Mouse (Mus musculus) thymus, postnatal 10 days (tissue): ENCODE measurements around the gene Drosha.
"Not testable (repeated sequence)": the region's sequence is repeated elsewhere in the genome, so short reads cannot be mapped to it uniquely, and the experiment has no call there.

ENCODE experiments used
- DNase-seq, 2 experiments: peaks; one replicate each; pipeline ENCODE4 v3.0.0; 2021; ENCODE audit warnings: low spot score in 2 of 2

Gene Drosha

DNA sequence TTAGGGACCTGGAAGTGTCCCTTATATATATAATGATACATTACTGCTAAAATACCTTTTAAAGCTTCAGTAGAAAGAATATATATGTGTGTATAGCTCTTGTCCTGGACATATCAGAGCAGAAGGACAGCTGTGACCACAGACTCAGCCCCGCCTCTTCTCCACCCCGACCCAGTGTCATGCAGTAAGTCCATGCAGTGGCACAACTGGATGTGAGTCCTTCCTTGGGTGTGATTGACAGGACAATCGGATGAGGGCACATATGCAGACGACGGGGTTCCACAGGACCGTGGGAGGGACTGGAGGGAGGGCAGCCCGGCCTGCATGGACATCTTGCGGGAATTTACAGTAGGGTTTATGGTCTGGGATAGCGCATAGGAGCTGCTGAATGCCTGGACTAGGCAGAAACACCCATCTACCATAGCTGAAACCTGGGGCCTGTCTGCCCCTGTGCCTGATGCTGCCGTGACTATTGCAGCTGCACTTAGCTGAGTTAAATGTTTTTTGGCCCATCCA, 111.7 kb downstream of the Drosha start:
- DNase-seq, result no peak

- not testable (repeated sequence) for DNase-seq
Observed at GRCm38 (mm10) chr15:12937326-12937725, 112.7 kb downstream of the Drosha start.

DNA sequence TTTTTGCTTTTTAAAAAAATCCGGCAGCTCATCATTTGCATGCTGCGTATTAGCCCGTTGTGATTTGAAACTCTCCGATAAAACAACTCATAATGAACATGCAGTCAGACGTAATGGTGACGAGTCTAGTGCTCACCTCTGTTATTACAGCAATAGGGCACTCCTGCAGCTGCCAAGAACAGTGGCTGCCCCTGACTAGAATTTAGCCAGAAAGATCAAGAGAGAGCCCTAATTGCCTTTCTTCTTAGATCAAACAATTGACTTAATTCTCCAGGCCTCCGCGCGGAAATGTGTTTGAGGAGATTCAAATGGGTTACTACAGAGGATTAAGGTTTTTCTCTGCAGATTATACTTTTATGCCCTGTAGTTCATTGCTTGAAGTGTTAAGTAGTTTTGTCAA, 116.5 kb downstream of the Drosha start:
- no peak for DNase-seq

GRCm38 (mm10) chr15:12941651-12942180, 117.1 kb downstream of the Drosha start:
- no peak for DNase-seq

- no peak for DNase-seq
Observed at GRCm38 (mm10) chr15:12942424-12942823, 117.8 kb downstream of the Drosha start.

DNA sequence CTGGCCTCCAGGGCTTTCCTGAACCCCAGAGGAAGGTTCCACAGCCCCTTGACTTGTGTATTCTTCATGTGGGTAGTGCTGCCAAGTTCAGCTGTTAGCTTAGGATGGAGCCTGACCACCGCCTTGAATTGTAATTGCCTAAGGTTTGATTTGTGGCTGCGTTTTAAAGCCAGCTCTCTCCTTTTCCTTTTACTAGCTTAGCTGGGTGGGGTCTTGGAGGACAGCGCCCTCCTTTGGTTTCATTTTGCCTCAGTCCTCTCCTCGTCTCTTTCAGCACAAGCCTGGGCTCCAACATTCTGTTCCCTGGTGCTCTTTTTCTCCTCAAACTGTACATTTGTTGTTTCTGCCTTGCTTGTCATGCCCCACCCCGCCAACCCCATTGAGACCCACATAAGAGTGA, 133.4 kb downstream of the Drosha start:
- DNase-seq, result no peak

GRCm38 (mm10) chr15:12962179-12962578, 137.6 kb downstream of the Drosha start:
- DNase-seq, result no peak

DNA sequence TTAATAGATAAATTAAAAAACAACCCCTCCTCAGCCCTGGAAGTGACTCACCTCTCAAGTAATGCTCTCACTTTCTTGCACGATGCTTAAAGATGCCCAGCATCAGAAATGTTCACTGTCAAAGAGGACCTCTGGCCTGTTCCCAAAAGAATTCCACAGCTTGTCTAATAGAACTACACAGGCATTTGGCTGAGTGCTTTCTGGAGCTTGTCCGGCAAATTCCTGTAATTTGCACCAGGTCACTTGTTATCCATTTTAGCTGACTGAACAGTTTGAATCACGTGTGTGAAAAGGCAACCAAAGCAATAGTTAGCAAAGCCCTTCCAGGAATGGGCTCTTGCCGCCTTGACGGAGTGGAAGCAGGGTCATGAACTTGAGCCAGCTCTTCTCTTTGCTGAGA, 140.6 kb downstream of the Drosha start:
- no peak for DNase-seq

- no peak for DNase-seq
Observed at GRCm38 (mm10) chr15:12968815-12969214, 144.2 kb downstream of the Drosha start.

- DNase-seq, result no peak
Observed at GRCm38 (mm10) chr15:12972441-12972840, 147.8 kb downstream of the Drosha start.
